Mouse (Mus musculus) hindbrain, embryonic 10.5 days (tissue): ENCODE data around the gene Rnd3. TPM values are rescaled to one million over a fixed set of nuclear protein-coding genes. Genes with fewer than 3 reads are reported as not detected.
A peak's percentile ranks its signal among the peaks of the same experiment; 100 is the strongest.

ENCODE experiments used
- DNase-seq: peaks from one replicate; pipeline ENCODE4 v3.0.0-alpha.2; 2017; ENCODE audit warnings: low spot score
- H3K27ac ChIP-seq: fragments of 300-500 bp; sonication (generic); 2 replicates; pipeline ENCODE4 v1.5.1; 2016; ENCODE audit warnings: mild to moderate bottlenecking, moderate library complexity
- H3K27me3 ChIP-seq: fragments of 300-500 bp; sonication (generic); 2 replicates; pipeline ENCODE4 v1.6.1; 2016; ENCODE audit warnings: mild to moderate bottlenecking; ENCODE audit not compliant: poor library complexity, insufficient read depth, severe bottlenecking
- H3K36me3 ChIP-seq: fragments of 300-500 bp; sonication (generic); 2 replicates; pipeline ENCODE4 v1.6.1; 2016; ENCODE audit warnings: mild to moderate bottlenecking, moderate library complexity
- H3K4me1 ChIP-seq: fragments of 300-500 bp; sonication (generic); replicated peaks from 2 replicates; pipeline ENCODE4 v1.6.1; 2016; ENCODE audit warnings: mild to moderate bottlenecking
- H3K4me3 ChIP-seq: fragments of 300-500 bp; sonication (generic); 2 replicates; pipeline ENCODE4 v1.5.1; 2016; ENCODE audit warnings: mild to moderate bottlenecking, moderate library complexity
- H3K9me3 ChIP-seq: fragments of 300-500 bp; sonication (generic); 2 replicates; pipeline ENCODE4 v1.6.1; 2016; ENCODE audit warnings: mild to moderate bottlenecking, moderate library complexity
- WGBS: fragments of 180-500 bp; shearing (Covaris S2); methylation state at CpG from one replicate; pipeline ENCODE4 v1.1.7; 2016; 5-methylcytosine and 5-hydroxymethylcytosine counted together
- polyA plus RNA-seq: library from polyadenylated mRNA; unstranded; fragments of >200 nt; fragmentation: Nextera tagmentation; extraction: Ambion mirVana; gene quantifications from 2 replicates; pipeline ENCODE4 v1.2.1, GENCODE M21; 2016

The Rnd3 gene
- polyA plus RNA-seq, 1 experiment from 2014 or later = 217 TPM

GRCm38 (mm10) chr2:51145838-51146470, 3.0 kb downstream of the Rnd3 start:
- WGBS = 13% methylated on average over 7 of the region's 7 CpGs
- Histone ChIP-seq H3K27me3 (no peaks in the 10 kb centered on the region; the same call in 1 of the 2 replicates), H3K36me3 (peaks cover 47% of the 10 kb centered on the region), H3K9me3 (no peaks in the 10 kb centered on the region), H3K27ac (peak overlapping the region; percentile 99), H3K4me3 (peak overlapping the region; percentile 92), H3K4me1 (peaks cover 50% of the 10 kb centered on the region)
- DNase-seq = peak; percentile 67

DNA sequence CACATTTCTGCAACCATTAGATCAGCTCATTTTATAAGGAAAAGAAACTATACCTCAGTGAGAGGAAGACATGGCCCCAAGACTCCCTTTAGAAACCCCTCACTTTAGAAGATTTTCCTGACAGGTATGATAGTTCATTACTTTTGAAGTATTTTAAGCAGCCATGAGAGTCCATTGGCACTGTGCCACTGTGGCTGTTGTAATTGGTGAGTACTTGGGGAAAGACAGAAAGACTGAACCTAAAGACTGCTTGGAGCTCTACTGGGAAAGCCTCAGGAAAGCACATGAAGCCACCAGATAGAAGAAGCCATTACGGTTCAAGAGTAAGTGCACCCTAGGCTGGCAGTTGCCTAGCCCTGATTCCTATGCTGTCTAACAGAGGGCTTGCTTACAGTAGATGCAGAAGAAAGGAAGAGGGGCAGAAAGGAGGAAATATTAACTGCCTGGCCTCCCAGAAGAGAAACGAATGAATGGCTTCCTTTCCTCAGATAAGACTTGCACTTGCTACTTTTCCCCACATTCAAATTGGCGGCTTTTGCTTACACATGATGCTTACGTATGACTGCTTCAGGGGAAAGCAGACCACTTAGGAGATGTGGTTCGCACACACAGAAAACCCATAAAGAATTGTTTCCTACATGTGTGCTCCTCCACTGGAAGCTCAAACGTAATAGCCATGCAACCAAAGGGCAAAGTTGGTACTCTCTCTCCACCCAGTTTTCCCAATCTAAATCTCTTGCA, 4.4 kb downstream of the Rnd3 start:
- peak overlapping the region; percentile 99 for H3K27ac ChIP-seq
- no peak for DNase-seq
- no peaks in the 10 kb centered on the region for H3K9me3 ChIP-seq
- peak overlapping the region; percentile 92 for H3K4me3 ChIP-seq
- peaks cover 48% of the 10 kb centered on the region for H3K36me3 ChIP-seq
- WGBS = 64% methylated on average over 6 of the region's 6 CpGs
- H3K27me3 ChIP-seq = no peaks in the 10 kb centered on the region
- H3K4me1 ChIP-seq = peaks cover 63% of the 10 kb centered on the region

GRCm38 (mm10) chr2:51142422-51142821, 6.5 kb downstream of the Rnd3 start:
- DNase-seq = no peak
- Histone ChIP-seq H3K27me3 (no peaks in the 10 kb centered on the region), H3K4me1 (peaks cover 83% of the 10 kb centered on the region)

DNA sequence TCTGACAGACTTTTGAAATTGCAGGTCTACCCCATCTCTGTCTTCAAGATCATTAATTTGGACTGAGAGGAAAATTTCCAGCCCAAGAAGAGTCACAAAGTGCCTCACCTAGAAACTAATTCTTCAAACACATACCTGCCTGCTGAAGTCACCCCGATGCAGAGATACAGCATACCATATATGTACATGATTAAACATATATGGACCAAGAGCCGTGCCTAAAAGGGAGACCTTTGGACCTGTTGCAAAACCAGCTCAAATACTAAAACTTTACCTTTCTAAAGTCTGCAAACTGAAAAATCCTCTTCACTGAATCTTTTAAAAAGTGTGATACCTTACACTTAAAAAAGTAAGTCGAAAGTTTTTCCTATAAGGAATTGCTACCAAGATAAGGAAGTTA, 7.6 kb downstream of the Rnd3 start:
- Histone ChIP-seq H3K9me3 (no peaks in the 10 kb centered on the region), H3K27me3 (no peaks in the 10 kb centered on the region), H3K27ac (peak overlapping the region; percentile 91), H3K36me3 (peaks cover 58% of the 10 kb centered on the region), H3K4me1 (peaks cover 86% of the 10 kb centered on the region), H3K4me3 (peak overlapping the region; percentile 92)
- 60% methylated on average over 3 of the region's 3 CpGs for WGBS
- no peak for DNase-seq

More at GRCm38 (mm10) chr2:51142422-51142821, 6.5 kb downstream of the Rnd3 start:
- no peaks in the 10 kb centered on the region for H3K9me3 ChIP-seq
- peak overlapping the region; percentile 92 for H3K4me3 ChIP-seq
- H3K27ac ChIP-seq = peak overlapping the region; percentile 91; the same call in 1 of the 2 replicates
- H3K36me3 ChIP-seq = peaks cover 57% of the 10 kb centered on the region
- 47% methylated on average over 1 of the region's 1 CpGs for WGBS

DNA sequence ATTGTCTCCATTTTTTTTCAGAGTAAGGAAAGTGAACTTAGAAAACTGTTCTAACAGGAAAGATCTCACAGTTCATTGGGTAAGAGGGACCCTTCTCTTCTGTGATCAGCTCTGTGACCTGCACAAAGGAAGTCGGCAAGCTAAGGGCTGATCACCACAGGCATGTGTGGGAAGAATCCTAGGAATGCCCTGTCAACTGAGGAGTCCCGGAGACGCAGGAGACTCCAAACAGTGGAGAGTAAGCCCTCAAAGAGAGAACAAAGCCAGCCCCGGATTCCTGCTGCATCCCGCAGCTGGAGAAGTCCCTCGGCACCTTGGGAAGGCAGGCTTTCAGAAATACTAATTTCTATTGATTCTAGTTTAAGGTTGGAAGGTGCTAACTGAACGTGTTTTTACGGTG, 8.4 kb downstream of the Rnd3 start:
- Histone ChIP-seq H3K27ac (peak overlapping the region; percentile 91), H3K4me1 (peaks cover 86% of the 10 kb centered on the region), H3K4me3 (peak overlapping the region; percentile 92), H3K27me3 (no peaks in the 10 kb centered on the region), H3K9me3 (no peaks in the 10 kb centered on the region), H3K36me3 (peaks cover 65% of the 10 kb centered on the region)
- under 1% methylated on average over 8 of the region's 8 CpGs for WGBS
- DNase-seq = peak; percentile 77

DNA sequence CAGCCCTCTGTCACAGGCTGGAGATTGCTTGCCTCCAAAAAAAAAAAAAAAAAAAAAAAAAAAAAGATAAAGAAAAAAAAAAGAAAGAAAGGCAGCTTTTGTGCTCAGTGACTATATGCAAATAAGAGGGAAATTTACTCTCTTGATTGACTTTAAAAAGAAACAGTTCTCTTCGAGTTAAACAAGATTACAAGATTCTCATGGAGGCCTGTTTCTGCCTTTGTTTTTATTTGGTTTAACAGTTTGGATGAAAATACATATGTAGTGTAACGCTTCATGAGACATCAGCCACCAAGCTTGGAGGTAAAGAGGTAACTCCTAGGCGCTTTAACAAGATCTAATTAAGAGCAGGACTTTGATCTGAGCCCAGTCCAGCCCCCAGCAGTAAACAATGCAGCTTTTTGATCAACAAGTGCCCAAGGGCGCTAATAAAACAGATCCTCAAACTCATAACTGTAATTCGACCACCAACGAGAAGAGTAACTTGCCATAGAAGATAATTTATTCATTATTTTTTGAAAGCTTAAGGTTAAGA, 8.9 kb downstream of the Rnd3 start:
- DNase-seq = no peak
- 3% methylated on average over 6 of the region's 6 CpGs for WGBS
- peak overlapping the region; percentile 92 for H3K4me3 ChIP-seq
- no peaks in the 10 kb centered on the region for H3K9me3 ChIP-seq
- no peaks in the 10 kb centered on the region for H3K27me3 ChIP-seq
- peaks cover 80% of the 10 kb centered on the region for H3K4me1 ChIP-seq
- H3K36me3 ChIP-seq = peaks cover 68% of the 10 kb centered on the region
- peak overlapping the region; percentile 91 for H3K27ac ChIP-seq

DNA sequence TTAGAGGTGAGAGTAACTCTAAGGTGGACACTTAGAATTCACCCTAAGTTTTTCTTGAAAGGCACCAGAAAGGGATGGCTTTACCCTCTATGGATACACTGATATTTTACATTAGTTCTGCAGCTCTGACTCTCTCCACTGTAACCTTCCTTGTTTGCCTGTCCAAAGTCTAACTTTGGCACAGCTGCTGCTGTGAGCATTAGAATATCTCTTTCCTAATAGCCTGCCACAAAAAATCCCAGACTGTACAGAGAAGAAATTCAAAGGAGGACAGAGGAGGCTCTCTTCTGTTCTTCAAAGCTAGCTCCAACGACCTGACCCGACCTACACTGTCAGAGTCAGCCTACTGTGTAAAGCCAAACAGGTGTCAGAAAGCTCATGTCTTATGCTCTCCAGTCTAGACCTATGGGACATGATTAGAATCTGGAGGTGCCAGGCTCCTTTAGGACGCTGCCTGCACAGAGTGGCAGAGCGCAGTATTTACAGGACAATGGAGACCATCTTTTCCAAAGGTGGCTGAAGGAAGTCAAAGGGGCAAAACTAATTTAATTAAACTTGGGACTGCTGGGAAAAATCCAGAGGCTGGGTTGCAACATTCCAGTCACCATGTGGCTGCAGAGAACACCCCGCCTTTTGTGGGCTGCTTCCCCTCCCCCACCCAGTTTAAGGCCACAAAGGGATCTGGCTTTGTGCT, 9.5 kb downstream of the Rnd3 start:
- Histone ChIP-seq H3K36me3 (peaks cover 68% of the 10 kb centered on the region), H3K27me3 (no peaks in the 10 kb centered on the region), H3K4me1 (peaks cover 74% of the 10 kb centered on the region), H3K4me3 (peak overlapping the region; percentile 35), H3K27ac (peak overlapping the region; percentile 91), H3K9me3 (no peaks in the 10 kb centered on the region)
- peak; percentile 85 for DNase-seq
- WGBS = 5% methylated on average over 5 of the region's 5 CpGs

GRCm38 (mm10) chr2:51137726-51138125, 11.2 kb downstream of the Rnd3 start:
- 0 out of 2 replicates have a peak overlapping the region, but pooled peaks have one; percentile 16 for H3K27ac ChIP-seq
- DNase-seq = no peak
- H3K27me3 ChIP-seq = no peaks in the 10 kb centered on the region
- H3K4me1 ChIP-seq = peaks cover 60% of the 10 kb centered on the region
- peaks cover 68% of the 10 kb centered on the region for H3K36me3 ChIP-seq
- H3K9me3 ChIP-seq = no peaks in the 10 kb centered on the region
- H3K4me3 ChIP-seq = 0 out of 2 replicates have a peak overlapping the region, but pooled peaks have one; percentile 0
- 43% methylated on average over 4 of the region's 4 CpGs for WGBS

- no peaks in the 10 kb centered on the region for H3K27me3 ChIP-seq
- H3K27ac ChIP-seq = no peak overlapping the region
- WGBS = 79% methylated on average over 20 of the region's 20 CpGs
- H3K36me3 ChIP-seq = peaks cover 81% of the 10 kb centered on the region
- H3K4me1 ChIP-seq = peaks cover 10% of the 10 kb centered on the region
- no peaks in the 10 kb centered on the region for H3K9me3 ChIP-seq
- no peak for DNase-seq
- no peak overlapping the region for H3K4me3 ChIP-seq
Measured at GRCm38 (mm10) chr2:51132181-51132580, 16.7 kb downstream of the Rnd3 start.

GRCm38 (mm10) chr2:51128090-51128489, 20.8 kb downstream of the Rnd3 start:
- Histone ChIP-seq H3K4me3 (no peak overlapping the region), H3K27ac (no peak overlapping the region), H3K4me1 (0 out of 2 replicates have a peak, but pooled peaks cover 5% of the 10 kb centered on the region), H3K27me3 (no peaks in the 10 kb centered on the region), H3K36me3 (peaks cover 40% of the 10 kb centered on the region), H3K9me3 (0 out of 2 replicates have a peak, but pooled peaks cover 2% of the 10 kb centered on the region)
- WGBS = 87% methylated on average over 4 of the region's 4 CpGs
- no peak for DNase-seq

- H3K4me1 ChIP-seq = no peaks in the 10 kb centered on the region
- H3K4me3 ChIP-seq = no peak overlapping the region
- 78% methylated on average over 2 of the region's 2 CpGs for WGBS
- H3K9me3 ChIP-seq = no peaks in the 10 kb centered on the region
- no peaks in the 10 kb centered on the region for H3K36me3 ChIP-seq
- no peaks in the 10 kb centered on the region for H3K27me3 ChIP-seq
- H3K27ac ChIP-seq = no peak overlapping the region
- no peak for DNase-seq
Measured at GRCm38 (mm10) chr2:51110271-51110670, 38.6 kb downstream of the Rnd3 start.

DNA sequence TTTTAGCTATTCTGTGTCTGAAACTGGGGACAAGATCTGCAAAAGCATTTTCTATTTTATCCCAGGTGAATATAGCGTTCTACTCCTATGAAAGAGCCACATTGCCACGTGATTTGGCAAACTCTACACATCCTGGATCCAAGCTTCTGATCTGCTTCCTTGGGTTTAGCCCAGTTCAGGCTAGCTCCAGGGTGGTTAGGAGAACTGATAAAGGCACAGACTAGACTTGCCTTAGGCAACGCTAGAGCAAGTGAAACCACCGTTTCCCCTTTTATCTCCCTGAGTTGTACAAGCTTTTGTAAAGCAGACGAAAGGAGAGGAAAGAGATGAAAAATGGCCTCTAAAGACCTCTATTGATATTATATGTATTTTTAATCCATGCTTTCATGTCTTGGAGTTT, 40.3 kb downstream of the Rnd3 start:
- DNase-seq = no peak
- Histone ChIP-seq H3K4me3 (no peak overlapping the region), H3K9me3 (no peaks in the 10 kb centered on the region), H3K27ac (no peak overlapping the region), H3K4me1 (no peaks in the 10 kb centered on the region), H3K27me3 (no peaks in the 10 kb centered on the region), H3K36me3 (no peaks in the 10 kb centered on the region)
- WGBS = 80% methylated on average over 5 of the region's 5 CpGs
